Mouse (Mus musculus): ENCODE data around the gene Ccdc103.

DNA sequence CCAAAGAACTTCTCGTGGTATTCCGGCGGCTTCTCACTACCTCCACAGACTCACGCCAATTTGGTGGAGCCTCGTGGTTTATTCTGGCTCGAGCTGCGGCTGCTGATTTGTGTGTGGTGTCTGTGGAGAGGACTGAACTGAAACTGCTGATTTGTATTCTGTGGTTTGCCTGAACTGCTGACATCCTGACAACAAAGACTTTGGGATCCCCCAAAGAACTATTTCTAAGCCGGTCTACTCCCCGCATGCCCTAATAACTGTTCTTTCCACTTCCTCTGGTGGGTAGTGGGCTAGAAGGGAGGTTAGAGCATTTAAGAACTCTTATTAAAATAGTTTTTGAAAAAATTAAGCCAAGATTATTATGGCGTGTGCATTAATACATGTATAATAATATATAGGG, 49.7 kb downstream of the Ccdc103 start:
- TF ChIP-seq POLR2A (IDR thresholded peaks at IDR 0.05; ENCODE audit: borderline replicate concordance, extremely low read depth, low read depth, low read length) (no peak), CTCF (IDR thresholded peaks at IDR 0.05; ENCODE audit: insufficient read depth, low read length) (no peak)

Data from lung, adult 2 months (tissue).